Mouse (Mus musculus) embryonic fibroblast, embryonic 13.5 days (primary cell): ENCODE data around the gene Dnm2.

Experiments
- CTCF ChIP-seq: IDR thresholded peaks from 2 replicates; pipeline ENCODE4 v1.5.1; 2011; ENCODE audit warnings: mild to moderate bottlenecking, control low read depth, low read length, moderate library complexity, borderline replicate concordance; ENCODE audit not compliant: insufficient read depth
- POLR2A ChIP-seq: IDR thresholded peaks from 2 replicates; pipeline ENCODE4 v1.6.1; 2011; ENCODE audit warnings: low read depth, mild to moderate bottlenecking, control low read depth, low read length, moderate library complexity

DNA sequence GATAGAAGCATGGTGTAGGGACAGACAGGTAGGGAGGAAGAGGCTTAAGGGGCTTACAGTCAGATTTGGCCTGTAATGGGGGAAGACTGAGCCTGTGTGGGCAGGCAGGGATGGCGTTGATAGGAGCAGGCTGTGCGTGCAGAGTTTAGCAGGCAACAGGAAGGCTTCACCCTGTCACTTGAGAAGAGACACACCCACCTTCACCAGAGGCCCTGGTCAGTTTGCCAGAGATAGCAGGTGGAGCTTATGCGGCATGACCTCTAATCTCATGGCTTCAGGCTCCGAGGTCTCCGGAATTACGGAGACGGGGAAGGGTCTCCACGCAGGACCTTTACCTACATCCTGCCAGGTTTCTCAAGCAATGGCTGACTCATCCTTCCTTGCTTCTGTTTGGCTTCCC, 27.2 kb downstream of the Dnm2 start:
- TF ChIP-seq POLR2A (no peak), CTCF (no peak)
